Mouse (Mus musculus) MEL-GATA-1-ER (cell line): ENCODE measurements around the gene Gm5767.
"Not testable (repeated sequence)": the region's sequence is repeated elsewhere in the genome, so short reads cannot be mapped to it uniquely, and the experiment has no call there.

Source experiments
- DNase-seq: peaks from one replicate; pipeline ENCODE4 v3.0.0-alpha.2; 2012; ENCODE audit warnings: low read depth; ENCODE audit errors: extremely low read depth

Gm5767 gene

DNA sequence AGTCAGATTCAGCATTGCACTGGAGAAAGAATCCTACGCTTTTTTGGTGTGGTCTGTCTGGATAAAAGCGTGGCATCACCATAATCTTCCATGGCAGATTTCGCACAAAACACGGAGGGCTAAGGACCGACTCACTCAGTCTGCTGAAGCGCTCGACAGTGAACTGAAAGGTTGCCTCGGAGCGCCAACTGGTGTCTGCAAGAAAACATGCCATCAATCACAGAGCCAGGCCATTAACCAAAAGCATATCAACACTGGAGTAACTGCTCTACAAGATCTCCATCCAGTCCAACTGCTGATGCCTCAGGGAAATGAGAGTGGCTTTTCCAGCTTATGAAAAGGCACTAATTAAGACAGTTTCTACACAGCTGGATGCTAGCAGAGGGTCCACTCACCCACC, 31.4 kb downstream of the Gm5767 start:
- no peak for DNase-seq

DNA sequence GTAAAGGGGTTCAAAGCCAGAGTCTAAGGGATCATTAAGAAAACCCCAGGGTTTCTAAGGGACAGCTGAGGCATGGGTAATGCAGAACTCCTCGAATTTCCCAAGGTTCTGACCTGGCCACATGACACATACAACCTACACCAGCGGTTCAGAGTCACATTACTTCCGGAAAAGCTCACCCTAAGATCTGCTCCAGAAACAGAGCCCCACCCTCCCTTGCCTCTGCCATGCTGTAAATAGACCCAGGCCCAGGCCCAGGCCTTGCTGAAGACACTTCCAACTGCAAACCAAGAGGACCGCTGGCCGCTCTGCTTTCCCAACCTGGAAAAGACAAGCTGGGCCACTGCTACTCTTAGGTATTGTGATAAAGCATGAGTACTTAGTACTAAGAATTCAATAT, 34.3 kb downstream of the Gm5767 start:
- DNase-seq = no peak

DNA sequence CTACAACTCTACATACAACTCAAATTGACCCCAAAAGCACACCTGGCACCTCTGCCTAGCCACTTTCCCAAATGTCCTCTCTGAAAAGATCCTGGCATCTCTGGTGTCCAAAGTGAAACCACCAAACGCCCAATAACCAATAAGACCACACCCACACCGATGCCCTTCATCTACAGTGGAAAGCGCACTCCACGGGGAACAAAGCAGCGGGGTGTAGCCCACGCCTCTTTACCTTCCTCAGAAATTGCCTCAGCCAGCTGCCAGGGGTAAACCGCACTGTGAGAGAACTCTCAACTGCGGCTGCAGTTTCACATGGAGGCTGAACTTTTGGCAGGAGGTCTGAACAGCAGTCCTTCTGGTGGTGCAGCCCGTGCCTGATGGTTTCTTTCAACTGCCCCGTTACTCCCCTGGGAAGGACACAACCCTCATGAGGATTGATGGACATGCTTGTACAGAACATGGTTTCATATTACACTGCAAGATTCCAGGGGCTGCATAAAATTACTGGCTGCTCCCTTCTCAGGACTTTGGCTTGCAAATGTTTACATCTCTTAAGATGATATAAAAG, 35.0 kb downstream of the Gm5767 start:
- no peak for DNase-seq

DNA sequence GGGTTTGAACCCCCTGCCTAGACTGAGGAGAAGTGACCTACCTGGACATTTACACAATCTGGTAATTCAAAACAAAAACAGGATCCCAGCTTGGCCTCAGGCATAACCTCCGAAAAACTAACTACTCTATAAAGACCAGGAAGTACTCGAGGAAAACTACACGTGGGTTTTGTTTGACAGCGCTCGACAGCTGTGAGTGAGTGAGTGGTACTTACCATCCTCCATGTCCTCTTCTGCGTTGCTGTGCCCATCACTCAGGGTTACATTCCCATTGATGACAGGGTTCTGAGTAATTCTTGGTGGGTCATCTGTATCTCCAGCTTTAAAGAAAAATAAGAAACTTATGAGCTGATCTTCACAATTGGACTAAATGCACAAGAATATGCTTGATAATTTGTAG, 35.7 kb downstream of the Gm5767 start:
- no peak for DNase-seq

DNA sequence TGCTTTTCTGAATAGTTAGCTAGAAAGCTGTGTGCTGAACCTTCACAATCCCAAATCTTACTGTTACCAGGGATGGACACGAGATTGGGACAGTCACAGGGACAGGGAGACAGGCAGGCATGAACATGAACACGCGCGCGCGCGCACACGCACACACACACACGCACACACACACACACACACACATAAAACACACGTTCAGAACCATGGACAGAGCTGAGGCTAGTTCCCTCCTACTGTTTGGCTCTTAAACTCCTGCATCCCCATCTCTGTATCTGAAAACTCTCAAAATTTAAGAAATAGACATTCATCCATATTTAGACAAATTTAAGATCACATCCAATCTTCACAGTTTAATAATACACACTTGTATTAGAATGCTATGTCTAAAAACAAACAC, 37.2 kb downstream of the Gm5767 start:
- DNase-seq = no peak

DNA sequence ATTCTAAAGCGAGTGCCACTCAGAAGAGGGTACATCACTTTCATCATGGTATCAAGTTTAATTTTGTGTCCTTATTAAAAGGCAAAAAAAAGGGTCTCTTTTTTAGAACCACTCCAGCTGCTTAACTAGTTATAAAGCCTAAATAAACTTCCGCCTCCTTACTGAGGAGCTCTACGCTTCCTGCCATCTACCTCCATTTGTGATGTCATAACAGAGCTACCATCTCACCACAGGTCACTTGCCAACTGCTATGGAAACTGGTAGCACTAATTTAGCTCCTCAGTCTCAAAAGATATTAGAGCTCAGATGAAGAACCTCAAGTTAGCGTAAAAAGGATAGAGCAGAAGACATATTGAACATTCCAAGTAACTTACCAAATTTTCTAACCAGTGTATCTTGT, 39.9 kb downstream of the Gm5767 start:
- DNase-seq = no peak

DNA sequence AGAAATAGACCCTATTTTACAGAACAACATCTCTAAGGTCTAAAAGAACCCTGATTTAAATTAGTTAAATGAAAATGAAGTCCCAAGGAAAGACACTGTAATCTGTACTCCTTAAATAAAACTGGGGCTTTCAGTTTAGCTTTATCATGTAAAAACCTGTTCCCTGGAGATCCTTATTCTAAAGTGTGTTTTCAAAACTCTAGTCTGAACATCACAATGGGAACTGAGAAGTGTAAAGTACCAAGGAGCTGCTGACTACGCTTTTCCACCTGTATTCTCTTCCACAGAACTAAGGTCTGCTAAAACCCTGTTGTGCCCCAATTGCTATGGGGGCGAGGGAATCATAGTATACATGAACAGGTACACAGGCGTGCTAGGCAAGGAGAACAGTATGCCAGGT, 43.5 kb downstream of the Gm5767 start:
- no peak for DNase-seq

DNA sequence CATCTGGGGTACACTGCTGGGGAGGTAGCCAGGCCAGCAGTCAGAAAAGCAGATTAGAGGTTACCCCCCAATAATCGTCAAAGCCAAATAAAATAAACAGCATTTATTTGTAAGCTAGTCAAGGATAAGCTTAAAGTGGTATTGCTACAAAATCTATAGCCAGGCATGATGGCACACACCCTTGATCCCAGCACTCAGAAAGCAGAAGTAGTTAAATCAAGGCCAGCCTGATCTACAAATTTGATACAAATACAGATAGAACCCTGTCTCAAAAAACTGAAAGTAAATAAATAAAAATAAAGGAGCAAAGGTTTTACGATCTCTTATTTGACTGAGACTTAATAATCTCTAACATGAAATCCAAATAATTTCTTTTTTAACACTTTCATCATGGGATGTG, 45.2 kb downstream of the Gm5767 start:
- DNase-seq = no peak

DNA sequence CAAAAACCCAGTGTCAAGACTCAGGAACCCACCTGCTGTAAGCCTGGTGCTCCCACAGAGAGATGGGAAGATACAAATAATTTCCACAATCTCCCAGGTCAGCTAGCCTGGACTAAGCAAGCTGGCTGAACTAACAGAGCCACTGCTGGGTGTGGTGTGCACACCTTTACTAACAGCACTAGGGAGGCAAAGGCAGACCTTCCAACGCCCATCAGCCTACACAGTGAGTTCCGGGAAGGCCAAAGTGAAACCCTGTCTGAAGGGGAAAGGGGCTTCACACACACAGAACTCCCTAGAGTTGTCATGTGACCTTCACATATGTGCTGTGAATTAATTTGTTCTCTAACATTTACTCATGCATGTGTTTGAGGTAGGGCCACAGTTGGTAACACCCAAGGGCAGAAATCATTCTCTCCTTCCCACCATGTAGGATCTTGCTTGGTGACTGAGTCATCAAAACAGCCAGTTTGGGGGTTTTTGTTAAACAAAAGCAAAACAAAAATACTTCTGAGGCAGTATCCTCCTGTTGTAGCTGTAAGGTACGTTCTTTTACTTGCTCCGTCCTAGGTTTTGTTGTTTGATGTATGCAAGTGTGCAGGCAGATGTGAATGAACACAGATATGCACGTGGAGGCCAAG, 47.7 kb downstream of the Gm5767 start:
- no peak for DNase-seq

DNA sequence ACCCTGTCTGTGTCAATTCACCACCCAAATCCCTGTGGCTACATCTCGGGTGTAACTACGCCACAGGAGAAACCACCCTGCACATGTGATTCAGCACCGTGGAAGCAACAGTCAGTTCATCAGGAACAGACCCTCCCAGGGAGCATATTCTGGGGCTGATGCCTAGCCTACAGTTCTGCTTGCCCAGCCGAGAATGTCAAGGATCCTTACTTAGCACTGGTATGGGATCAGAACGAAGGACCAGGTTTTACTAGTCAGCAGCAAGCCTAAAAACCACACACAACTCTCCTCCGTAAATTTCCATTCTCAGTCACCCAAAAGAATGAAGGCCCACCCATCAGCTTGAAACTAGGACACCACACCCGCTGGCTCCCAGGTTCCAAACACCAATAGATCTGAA, 51.1 kb downstream of the Gm5767 start:
- no peak for DNase-seq

DNA sequence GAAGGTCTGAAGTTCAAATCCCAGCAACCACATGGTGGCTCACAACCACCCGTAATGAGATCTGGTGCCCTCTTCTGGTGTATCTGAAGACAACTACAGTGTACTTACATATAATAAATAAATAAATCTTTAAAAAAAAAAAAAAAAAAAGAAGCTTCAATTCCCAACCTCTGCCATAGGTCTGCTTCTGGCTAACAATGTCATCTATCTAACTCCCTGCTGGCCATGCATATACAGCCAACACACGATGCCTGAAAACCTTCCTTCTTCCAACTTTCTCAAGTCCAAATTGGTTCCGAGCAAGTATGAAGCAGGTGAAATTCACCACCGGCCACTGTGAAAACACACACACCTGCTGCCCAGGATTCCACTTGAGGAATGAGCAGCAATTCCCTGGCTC, 51.9 kb downstream of the Gm5767 start:
- not testable (repeated sequence) for DNase-seq
